Mouse (Mus musculus): ENCODE results near the gene Fam83f. TPM values are rescaled to one million over a fixed set of nuclear protein-coding genes. Genes with fewer than 3 reads are reported as not detected.

Fam83f gene
- 0.09 and 0.35 TPM in 2 replicates for polyA plus RNA-seq (2015; fragmentation: Nextera tagmentation; extraction: Ambion mirVana)

GRCm38 (mm10) chr15:80671295-80672252, at the start of gene Fam83f:
Fam83f (plus strand) TSS chr15:80671847.
- Histone ChIP-seq H3K27ac (replicated peaks) (no peak within 1 kb of the TSS), H3K9me3 (no peaks in the 10 kb centered on the region), H3K4me1 (replicated peaks) (peaks cover 10% of the 10 kb centered on the region), H3K36me3 (no peaks in the 10 kb centered on the region), H3K27me3 (peaks cover 25% of the 10 kb centered on the region), H3K4me2 (peak within 1 kb of the TSS; percentile 74), H3K9ac (peak within 1 kb of the TSS; percentile 16; the same call in 1 of the 2 replicates), H3K4me3 (peak within 1 kb of the TSS; percentile 38)
- WGBS = 5% methylated on average over 84 of the region's 85 CpGs
- peak; percentile 30; the same call in 1 of the 2 replicates for ATAC-seq (ENCODE audit: low FRiP score, low read depth)

GRCm38 (mm10) chr15:80623171-80623837, 48.3 kb upstream of the Fam83f start:
- H3K4me1 ChIP-seq (replicated peaks) = peaks cover 5% of the 10 kb centered on the region; the same call in 1 of the 2 replicates
- H3K9me3 ChIP-seq = no peaks in the 10 kb centered on the region
- H3K36me3 ChIP-seq = no peaks in the 10 kb centered on the region
- H3K4me3 ChIP-seq = no peak overlapping the region
- no peak overlapping the region for H3K4me2 ChIP-seq
- H3K27me3 ChIP-seq = no peaks in the 10 kb centered on the region
- 47% methylated on average over 8 of the region's 8 CpGs for WGBS
- no peak overlapping the region for H3K9ac ChIP-seq
- 0 out of 2 replicates have a peak, but pooled peaks have one; percentile 27 for ATAC-seq (ENCODE audit: low FRiP score, low read depth)
- no peak overlapping the region for H3K27ac ChIP-seq (replicated peaks)

- Histone ChIP-seq H3K4me2 (no peak overlapping the region), H3K4me1 (replicated peaks) (peaks cover 11% of the 10 kb centered on the region), H3K27me3 (no peaks in the 10 kb centered on the region), H3K9ac (no peak overlapping the region), H3K4me3 (no peak overlapping the region), H3K27ac (replicated peaks) (no peak overlapping the region), H3K9me3 (no peaks in the 10 kb centered on the region), H3K36me3 (no peaks in the 10 kb centered on the region)
- ATAC-seq (ENCODE audit: low FRiP score, low read depth) = no peak
- 56% methylated on average over 6 of the region's 6 CpGs for WGBS
These were observed 45.2 kb upstream of the Fam83f start for GRCm38 (mm10) chr15:80626472-80626871.

- no peaks in the 10 kb centered on the region for H3K27me3 ChIP-seq
- no peak overlapping the region for H3K27ac ChIP-seq (replicated peaks)
- H3K36me3 ChIP-seq = no peaks in the 10 kb centered on the region
- WGBS = 69% methylated on average over 7 of the region's 7 CpGs
- peaks cover 6% of the 10 kb centered on the region for H3K4me1 ChIP-seq (replicated peaks)
- H3K4me2 ChIP-seq = no peak overlapping the region
- no peak overlapping the region for H3K9ac ChIP-seq
- no peak overlapping the region for H3K4me3 ChIP-seq
- no peaks in the 10 kb centered on the region for H3K9me3 ChIP-seq
- ATAC-seq (ENCODE audit: low FRiP score, low read depth) = no peak
These were observed 41.5 kb upstream of the Fam83f start for GRCm38 (mm10) chr15:80630147-80630546.

GRCm38 (mm10) chr15:80630711-80631110, 40.9 kb upstream of the Fam83f start:
- no peak for ATAC-seq (ENCODE audit: low FRiP score, low read depth)
- no peaks in the 10 kb centered on the region for H3K27me3 ChIP-seq
- no peak overlapping the region for H3K4me2 ChIP-seq
- H3K9me3 ChIP-seq = no peaks in the 10 kb centered on the region
- H3K27ac ChIP-seq (replicated peaks) = no peak overlapping the region
- peaks cover 6% of the 10 kb centered on the region for H3K4me1 ChIP-seq (replicated peaks)
- no peak overlapping the region for H3K4me3 ChIP-seq
- no peak overlapping the region for H3K9ac ChIP-seq
- 52% methylated on average over 14 of the region's 14 CpGs for WGBS
- H3K36me3 ChIP-seq = no peaks in the 10 kb centered on the region

- H3K9me3 ChIP-seq = no peaks in the 10 kb centered on the region
- ATAC-seq (ENCODE audit: low FRiP score, low read depth) = no peak
- H3K4me2 ChIP-seq = no peak overlapping the region
- H3K27me3 ChIP-seq = no peaks in the 10 kb centered on the region
- no peak overlapping the region for H3K9ac ChIP-seq
- WGBS = 74% methylated on average over 2 of the region's 2 CpGs
- H3K27ac ChIP-seq (replicated peaks) = no peak overlapping the region
- no peak overlapping the region for H3K4me3 ChIP-seq
- H3K4me1 ChIP-seq (replicated peaks) = peaks cover 6% of the 10 kb centered on the region
- H3K36me3 ChIP-seq = no peaks in the 10 kb centered on the region
These were observed 40.3 kb upstream of the Fam83f start for GRCm38 (mm10) chr15:80631311-80631710.

- ATAC-seq (ENCODE audit: low FRiP score, low read depth) = no peak
- no peaks in the 10 kb centered on the region for H3K9me3 ChIP-seq
- H3K27ac ChIP-seq (replicated peaks) = no peak overlapping the region
- no peaks in the 10 kb centered on the region for H3K27me3 ChIP-seq
- H3K4me2 ChIP-seq = no peak overlapping the region
- H3K4me3 ChIP-seq = no peak overlapping the region
- no peak overlapping the region for H3K9ac ChIP-seq
- H3K4me1 ChIP-seq (replicated peaks) = peaks cover 6% of the 10 kb centered on the region
- H3K36me3 ChIP-seq = no peaks in the 10 kb centered on the region
- 85% methylated on average over 13 of the region's 13 CpGs for WGBS
These were observed 39.3 kb upstream of the Fam83f start for GRCm38 (mm10) chr15:80632280-80632893.

- no peak overlapping the region for H3K9ac ChIP-seq
- H3K4me2 ChIP-seq = no peak overlapping the region
- H3K27ac ChIP-seq (replicated peaks) = no peak overlapping the region
- H3K27me3 ChIP-seq = no peaks in the 10 kb centered on the region
- H3K36me3 ChIP-seq = no peaks in the 10 kb centered on the region
- peaks cover 6% of the 10 kb centered on the region for H3K4me1 ChIP-seq (replicated peaks)
- no peak for ATAC-seq (ENCODE audit: low FRiP score, low read depth)
- no peak overlapping the region for H3K4me3 ChIP-seq
- H3K9me3 ChIP-seq = no peaks in the 10 kb centered on the region
- 65% methylated on average over 11 of the region's 11 CpGs for WGBS
These were observed 37.1 kb upstream of the Fam83f start for GRCm38 (mm10) chr15:80634391-80635193.

- 57% methylated on average over 13 of the region's 13 CpGs for WGBS
- H3K4me2 ChIP-seq = no peak overlapping the region
- no peaks in the 10 kb centered on the region for H3K4me1 ChIP-seq (replicated peaks)
- H3K9ac ChIP-seq = no peak overlapping the region
- H3K4me3 ChIP-seq = no peak overlapping the region
- no peaks in the 10 kb centered on the region for H3K27me3 ChIP-seq
- H3K27ac ChIP-seq (replicated peaks) = no peak overlapping the region
- H3K36me3 ChIP-seq = no peaks in the 10 kb centered on the region
- no peak for ATAC-seq (ENCODE audit: low FRiP score, low read depth)
- H3K9me3 ChIP-seq = no peaks in the 10 kb centered on the region
These were observed 34.8 kb upstream of the Fam83f start for GRCm38 (mm10) chr15:80636757-80637372.

- WGBS = 71% methylated on average over 11 of the region's 11 CpGs
- Histone ChIP-seq H3K36me3 (no peaks in the 10 kb centered on the region), H3K4me1 (replicated peaks) (no peaks in the 10 kb centered on the region), H3K4me3 (no peak overlapping the region), H3K27me3 (no peaks in the 10 kb centered on the region), H3K9ac (no peak overlapping the region), H3K27ac (replicated peaks) (no peak overlapping the region), H3K4me2 (no peak overlapping the region), H3K9me3 (no peaks in the 10 kb centered on the region)
- ATAC-seq (ENCODE audit: low FRiP score, low read depth) = no peak
These were observed 32.5 kb upstream of the Fam83f start for GRCm38 (mm10) chr15:80639071-80639702.

GRCm38 (mm10) chr15:80639874-80640273, 31.8 kb upstream of the Fam83f start:
- Histone ChIP-seq H3K27me3 (no peaks in the 10 kb centered on the region), H3K4me3 (no peak overlapping the region), H3K9ac (no peak overlapping the region), H3K9me3 (no peaks in the 10 kb centered on the region), H3K27ac (replicated peaks) (no peak overlapping the region), H3K4me1 (replicated peaks) (no peaks in the 10 kb centered on the region), H3K4me2 (no peak overlapping the region), H3K36me3 (no peaks in the 10 kb centered on the region)
- no peak for ATAC-seq (ENCODE audit: low FRiP score, low read depth)
- WGBS = 83% methylated on average over 3 of the region's 3 CpGs
